Mouse (Mus musculus) kidney, adult 2 months (tissue): Measurements from ENCODE around the gene Olfr694.
"Not testable (repeated sequence)": the region's sequence is repeated elsewhere in the genome, so short reads cannot be mapped to it uniquely, and the experiment has no call there.

Experiments used
- CTCF ChIP-seq: fragments of 200-500 bp; conservative IDR thresholded peaks from 2 replicates; pipeline ENCODE4 v1.5.1; 2011; ENCODE audit warnings: low read depth, mild to moderate bottlenecking, control low read depth, low read length, moderate library complexity, mixed read lengths; ENCODE audit not compliant: insufficient read depth, insufficient read length
- POLR2A ChIP-seq: fragments of 200-500 bp; IDR thresholded peaks from one replicate; pipeline ENCODE4 v1.6.1; 2011; ENCODE audit warnings: low read depth, low read length, control low read depth

DNA sequence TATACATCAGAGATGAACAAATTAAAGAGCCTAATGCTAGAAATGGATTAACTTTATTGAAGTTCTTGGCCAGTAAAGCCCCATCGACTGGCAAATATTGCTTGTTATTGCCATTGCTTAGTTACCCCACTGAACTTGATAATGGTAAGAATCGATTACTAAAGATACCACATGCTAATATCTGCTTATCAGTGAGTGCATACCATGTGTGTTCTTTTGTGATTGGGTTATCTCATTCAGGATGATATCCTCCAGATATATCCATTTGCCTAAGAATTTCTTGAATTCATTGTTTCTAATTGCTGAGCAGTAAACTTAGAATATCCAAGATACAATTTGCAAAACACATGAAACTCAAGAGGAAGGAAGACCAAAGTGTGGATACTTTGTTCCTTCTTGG, 34.0 kb upstream of the Olfr694 start:
- not testable (repeated sequence) for TF ChIP-seq CTCF, POLR2A
